Mouse (Mus musculus): ENCODE results near the gene Med14. TPM values are rescaled to one million over a fixed set of nuclear protein-coding genes. Genes with fewer than 3 reads are reported as not detected.

The Med14 gene
- polyA plus RNA-seq, 1 experiment from 2014 or later, result 17.7 TPM

- WGBS, result 49% methylated on average over 5 of the region's 5 CpGs
- H3K4me3 ChIP-seq, result peak overlapping the region; percentile 69
- DNase-seq (ENCODE audit: low spot score), result peak; percentile 75
- no peaks in the 10 kb centered on the region for H3K4me1 ChIP-seq
- H3K27ac ChIP-seq, result peak overlapping the region; percentile 93
- H3K27me3 ChIP-seq (ENCODE audit: insufficient read depth, poor library complexity, severe bottlenecking), result peaks cover 13% of the 10 kb centered on the region
- H3K36me3 ChIP-seq, result no peaks in the 10 kb centered on the region
- H3K9me3 ChIP-seq, result 0 out of 2 replicates have a peak, but pooled peaks cover 2% of the 10 kb centered on the region
These were observed 2.2 kb downstream of the Med14 start for GRCm38 (mm10) chrX:12759625-12760024.

DNA sequence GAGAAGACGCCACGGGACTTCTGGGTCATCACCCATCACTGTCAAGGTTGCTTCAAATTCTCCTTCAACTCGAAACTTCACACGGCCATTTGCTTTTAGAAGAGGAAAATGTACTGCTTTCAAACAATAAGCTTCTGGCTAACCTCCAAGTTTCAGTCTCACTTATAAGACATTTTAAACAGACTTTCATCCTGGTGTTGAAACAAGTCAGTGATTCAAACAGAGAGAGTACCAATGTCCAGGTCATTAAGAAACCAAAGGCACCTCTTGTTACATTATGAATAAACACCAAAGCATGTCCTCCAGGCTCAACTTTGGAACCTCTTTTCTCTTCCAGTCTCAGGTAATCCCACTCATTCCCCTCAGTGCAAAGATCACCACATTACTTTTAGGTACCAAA lies 14.0 kb downstream of the Med14 start:
- Histone ChIP-seq H3K4me1 (no peaks in the 10 kb centered on the region), H3K27me3 (ENCODE audit: insufficient read depth, poor library complexity, severe bottlenecking) (no peaks in the 10 kb centered on the region), H3K9me3 (no peaks in the 10 kb centered on the region), H3K4me3 (no peak overlapping the region), H3K27ac (no peak overlapping the region), H3K36me3 (peaks cover 10% of the 10 kb centered on the region; the same call in 1 of the 2 replicates)
- 87% methylated on average over 4 of the region's 4 CpGs for WGBS
- no peak for DNase-seq (ENCODE audit: low spot score)

DNA sequence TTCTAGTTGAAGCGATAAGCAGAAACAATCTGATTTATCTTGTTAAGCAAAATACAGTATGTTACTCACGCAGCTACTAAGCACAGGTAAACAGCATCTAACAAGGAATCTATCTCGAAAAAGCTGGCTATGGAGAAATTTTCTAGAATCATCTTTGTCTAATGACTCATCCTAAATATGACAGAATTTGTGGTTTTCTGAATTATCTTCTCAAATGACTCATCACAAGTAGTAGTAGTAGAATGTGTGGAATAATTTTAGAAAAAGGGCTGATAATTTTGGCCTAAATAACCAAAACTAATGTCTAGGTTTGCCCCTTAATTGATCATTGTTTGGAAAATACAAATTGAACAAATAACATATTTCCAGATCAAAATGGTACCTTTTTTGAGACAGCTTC lies 15.1 kb downstream of the Med14 start:
- WGBS, result 90% methylated on average over 3 of the region's 3 CpGs

GRCm38 (mm10) chrX:12740396-12740795 lies 21.5 kb downstream of the Med14 start:
- DNase-seq (ENCODE audit: low spot score), result no peak
- Histone ChIP-seq H3K9me3 (no peaks in the 10 kb centered on the region), H3K27ac (no peak overlapping the region), H3K36me3 (peaks cover 12% of the 10 kb centered on the region), H3K27me3 (ENCODE audit: insufficient read depth, poor library complexity, severe bottlenecking) (no peaks in the 10 kb centered on the region), H3K4me1 (no peaks in the 10 kb centered on the region), H3K4me3 (no peak overlapping the region)

More for the DNA sequence above, 15.1 kb downstream of the Med14 start:
- Histone ChIP-seq H3K4me3 (no peak overlapping the region), H3K27ac (no peak overlapping the region), H3K9me3 (no peaks in the 10 kb centered on the region), H3K27me3 (ENCODE audit: insufficient read depth, poor library complexity, severe bottlenecking) (no peaks in the 10 kb centered on the region), H3K4me1 (no peaks in the 10 kb centered on the region), H3K36me3 (peaks cover 10% of the 10 kb centered on the region; the same call in 1 of the 2 replicates)
- no peak for DNase-seq (ENCODE audit: low spot score)

DNA sequence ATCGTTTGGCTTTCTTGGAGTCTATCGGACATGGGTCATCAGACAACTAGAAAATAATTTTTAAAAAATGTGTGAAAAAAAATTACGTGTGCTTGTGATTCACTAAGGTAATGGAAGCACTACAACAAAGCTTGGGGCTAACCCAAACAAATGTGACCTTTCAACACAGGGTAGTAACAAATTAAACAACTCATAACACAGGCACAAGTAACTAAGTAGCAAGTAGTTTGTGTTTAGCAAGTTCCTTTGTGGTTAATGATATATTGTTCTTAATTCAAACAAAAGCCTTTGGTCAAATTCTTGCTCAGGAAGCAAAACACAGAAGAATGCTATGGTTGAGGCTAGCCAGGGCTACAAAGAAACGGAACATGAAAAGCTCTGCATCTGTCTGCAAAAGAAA lies 45.8 kb downstream of the Med14 start:
- H3K9me3 ChIP-seq, result no peaks in the 10 kb centered on the region
- no peak overlapping the region for H3K27ac ChIP-seq
- no peak for DNase-seq (ENCODE audit: low spot score)
- no peaks in the 10 kb centered on the region for H3K27me3 ChIP-seq (ENCODE audit: insufficient read depth, poor library complexity, severe bottlenecking)
- no peaks in the 10 kb centered on the region for H3K4me1 ChIP-seq
- no peak overlapping the region for H3K4me3 ChIP-seq
- peaks cover 40% of the 10 kb centered on the region for H3K36me3 ChIP-seq
- WGBS, result 84% methylated on average over 4 of the region's 4 CpGs

DNA sequence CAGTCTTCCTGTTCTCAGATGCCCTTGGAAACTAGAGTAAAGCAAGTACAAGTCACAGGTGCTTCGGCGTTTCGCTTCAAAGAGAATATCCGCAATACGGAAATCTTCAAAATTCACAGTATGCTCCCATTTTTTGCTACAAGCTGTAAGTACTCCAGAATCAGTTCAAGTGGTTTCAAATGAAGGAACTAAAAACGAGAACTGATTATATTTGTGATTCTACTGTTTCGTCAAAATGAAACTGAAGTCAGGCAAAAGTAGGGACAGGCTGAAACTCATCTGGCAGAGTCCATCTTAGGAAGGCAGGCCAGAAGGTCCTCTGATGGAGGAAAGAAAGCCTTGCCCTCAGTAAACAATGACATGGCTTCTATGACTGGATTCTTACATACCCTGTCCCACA lies 48.1 kb downstream of the Med14 start:
- no peak for DNase-seq (ENCODE audit: low spot score)

DNA sequence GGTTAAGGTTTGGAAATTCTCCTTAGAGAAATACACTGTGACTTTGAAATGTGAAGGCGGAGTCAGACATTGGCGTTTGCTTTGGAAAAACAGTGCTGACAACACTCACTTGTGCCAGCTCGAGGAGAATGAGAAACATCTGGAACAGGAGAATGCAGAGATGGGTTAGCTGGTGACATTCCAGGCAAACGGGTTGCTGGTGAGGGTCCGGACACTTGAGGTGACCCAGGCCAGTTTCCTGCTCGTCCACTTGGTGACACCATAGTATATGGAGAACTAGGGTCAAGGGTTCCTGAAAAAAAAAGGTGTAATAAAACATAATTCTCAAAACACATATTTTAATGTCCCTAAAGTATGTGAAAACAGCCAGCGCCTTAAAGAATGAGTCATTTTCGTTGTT lies 75.0 kb downstream of the Med14 start:
- H3K27ac ChIP-seq, result no peak overlapping the region
- no peaks in the 10 kb centered on the region for H3K4me1 ChIP-seq
- H3K27me3 ChIP-seq (ENCODE audit: insufficient read depth, poor library complexity, severe bottlenecking), result no peaks in the 10 kb centered on the region
- no peak overlapping the region for H3K4me3 ChIP-seq
- WGBS, result 76% methylated on average over 8 of the region's 8 CpGs
- no peak for DNase-seq (ENCODE audit: low spot score)
- H3K36me3 ChIP-seq, result peaks cover 20% of the 10 kb centered on the region; the same call in 1 of the 2 replicates
- no peaks in the 10 kb centered on the region for H3K9me3 ChIP-seq

More for the DNA sequence above, 48.1 kb downstream of the Med14 start:
- no peaks in the 10 kb centered on the region for H3K4me1 ChIP-seq
- H3K27ac ChIP-seq, result no peak overlapping the region
- H3K27me3 ChIP-seq (ENCODE audit: insufficient read depth, poor library complexity, severe bottlenecking), result no peaks in the 10 kb centered on the region
- peaks cover 35% of the 10 kb centered on the region for H3K36me3 ChIP-seq
- no peak overlapping the region for H3K4me3 ChIP-seq
- WGBS, result 92% methylated on average over 7 of the region's 7 CpGs
- H3K9me3 ChIP-seq, result no peaks in the 10 kb centered on the region

GRCm38 (mm10) chrX:12686071-12686470 lies 75.8 kb downstream of the Med14 start:
- no peak for DNase-seq (ENCODE audit: low spot score)
- no peak overlapping the region for H3K4me3 ChIP-seq
- H3K4me1 ChIP-seq, result no peaks in the 10 kb centered on the region
- no peak overlapping the region for H3K27ac ChIP-seq
- H3K27me3 ChIP-seq (ENCODE audit: insufficient read depth, poor library complexity, severe bottlenecking), result no peaks in the 10 kb centered on the region
- no peaks in the 10 kb centered on the region for H3K9me3 ChIP-seq
- peaks cover 20% of the 10 kb centered on the region; the same call in 1 of the 2 replicates for H3K36me3 ChIP-seq

- H3K9me3 ChIP-seq, result no peaks in the 10 kb centered on the region
- H3K27me3 ChIP-seq (ENCODE audit: insufficient read depth, poor library complexity, severe bottlenecking), result peaks cover 11% of the 10 kb centered on the region; the same call in 1 of the 2 replicates
- WGBS, result 39% methylated on average over 6 of the region's 6 CpGs
These were observed 84.5 kb downstream of the Med14 start for GRCm38 (mm10) chrX:12677396-12677795.

DNA sequence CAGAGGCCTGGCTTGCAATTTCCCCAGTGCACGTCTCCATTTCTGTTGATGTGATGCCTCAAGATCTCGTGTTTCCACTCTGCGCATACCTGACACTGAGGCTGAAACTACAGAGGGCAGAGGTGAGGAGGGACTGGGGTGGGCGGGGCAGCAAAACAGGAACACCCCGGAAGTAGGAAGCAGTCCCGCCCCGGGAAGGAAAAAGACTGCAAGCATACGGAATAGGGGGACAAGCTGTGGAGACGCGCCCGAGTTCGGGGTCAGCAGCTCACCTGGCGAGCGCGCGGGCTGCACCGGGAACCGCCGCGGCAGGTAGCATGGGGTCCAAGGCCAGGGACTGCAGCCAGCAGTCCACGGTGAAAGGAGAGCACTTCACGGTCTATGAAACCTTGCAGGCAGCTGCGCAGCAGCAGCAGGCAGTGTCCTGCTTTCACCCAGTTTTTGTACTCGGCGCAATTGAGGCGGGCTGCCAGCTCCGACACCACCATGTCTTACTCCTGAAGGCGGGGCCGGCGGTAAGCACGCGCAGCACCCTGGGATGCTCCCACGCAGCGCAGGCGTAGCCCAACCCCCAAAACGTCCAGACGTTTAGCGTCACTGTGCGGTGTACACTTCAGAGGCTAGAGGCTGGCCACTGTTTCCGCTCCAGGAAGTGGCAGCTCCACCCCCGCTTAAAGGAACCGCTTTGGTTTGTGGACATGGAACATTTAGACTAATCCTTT lies 88.7 kb downstream of the Med14 start, which contains the start of gene 1810030O07Rik:
TSS of gene 1810030O07Rik (minus strand) at position 615 of the 722 bp plus-strand sequence.
- Histone ChIP-seq H3K36me3 (peaks cover 14% of the 10 kb centered on the region), H3K4me1 (no peaks in the 10 kb centered on the region), H3K27me3 (ENCODE audit: insufficient read depth, poor library complexity, severe bottlenecking) (peaks cover 11% of the 10 kb centered on the region; the same call in 1 of the 2 replicates), H3K9me3 (no peaks in the 10 kb centered on the region), H3K27ac (peak within 1 kb of the TSS; percentile 88), H3K4me3 (peak within 1 kb of the TSS; percentile 72)
- 7% methylated on average over 42 of the region's 42 CpGs for whole genome bisulfite sequencing
- peak; percentile 95 for DNase-seq (ENCODE audit: low spot score)

More at GRCm38 (mm10) chrX:12677396-12677795, 84.5 kb downstream of the Med14 start:
- no peaks in the 10 kb centered on the region for H3K4me1 ChIP-seq
- H3K27ac ChIP-seq, result no peak overlapping the region
- no peak overlapping the region for H3K4me3 ChIP-seq
- DNase-seq (ENCODE audit: low spot score), result no peak
- H3K36me3 ChIP-seq, result peaks cover 9% of the 10 kb centered on the region; the same call in 1 of the 2 replicates

- DNase-seq (ENCODE audit: low spot score), result no peak
- H3K27me3 ChIP-seq (ENCODE audit: insufficient read depth, poor library complexity, severe bottlenecking), result no peaks in the 10 kb centered on the region
- WGBS, result 78% methylated on average over 2 of the region's 2 CpGs
- H3K4me1 ChIP-seq, result no peaks in the 10 kb centered on the region
- no peaks in the 10 kb centered on the region for H3K9me3 ChIP-seq
- H3K4me3 ChIP-seq, result no peak overlapping the region
- peaks cover 48% of the 10 kb centered on the region for H3K36me3 ChIP-seq
- no peak overlapping the region for H3K27ac ChIP-seq
These were observed 108.0 kb downstream of the Med14 start for GRCm38 (mm10) chrX:12653879-12654278.

DNA sequence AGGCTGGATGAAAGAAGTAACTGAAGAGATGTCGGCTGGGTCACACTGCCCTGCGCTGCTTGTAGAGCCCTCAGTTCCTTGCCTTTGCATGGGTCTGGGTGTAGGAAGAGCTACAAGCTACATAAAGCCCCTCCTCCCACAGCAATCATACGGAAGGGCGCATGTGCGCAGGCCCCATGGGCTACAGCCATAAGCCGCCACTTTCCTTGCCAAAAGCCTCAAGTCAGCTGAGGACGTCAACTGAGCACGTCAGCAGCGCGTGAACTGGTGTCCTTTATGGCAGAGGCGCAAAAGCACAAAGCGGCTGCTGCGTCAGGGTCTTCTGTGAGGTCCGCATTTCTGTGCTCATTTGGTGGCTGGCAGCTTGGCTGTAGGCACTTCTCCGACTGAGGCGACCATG lies 110.0 kb downstream of the Med14 start:
- 85% methylated on average over 16 of the region's 16 CpGs for WGBS
- H3K36me3 ChIP-seq, result peaks cover 36% of the 10 kb centered on the region
- no peaks in the 10 kb centered on the region for H3K27me3 ChIP-seq (ENCODE audit: insufficient read depth, poor library complexity, severe bottlenecking)
- no peaks in the 10 kb centered on the region for H3K9me3 ChIP-seq
- no peaks in the 10 kb centered on the region for H3K4me1 ChIP-seq
- no peak for DNase-seq (ENCODE audit: low spot score)
- no peak overlapping the region for H3K27ac ChIP-seq
- H3K4me3 ChIP-seq, result no peak overlapping the region

- no peak for DNase-seq (ENCODE audit: low spot score)
- Histone ChIP-seq H3K9me3 (no peaks in the 10 kb centered on the region), H3K4me3 (no peak overlapping the region), H3K27me3 (ENCODE audit: insufficient read depth, poor library complexity, severe bottlenecking) (no peaks in the 10 kb centered on the region; the same call in 1 of the 2 replicates), H3K36me3 (peaks cover 4% of the 10 kb centered on the region; the same call in 1 of the 2 replicates), H3K4me1 (no peaks in the 10 kb centered on the region), H3K27ac (no peak overlapping the region)
- WGBS, result 60% methylated on average over 12 of the region's 12 CpGs
These were observed 116.2 kb downstream of the Med14 start for GRCm38 (mm10) chrX:12645531-12646304.

Measured in heart, embryonic 10.5 days (tissue).